Mouse (Mus musculus) liver, embryonic 12.5 days (tissue): ENCODE measurements around the gene Snx30. TPM values are rescaled to one million over a fixed set of nuclear protein-coding genes. Genes with fewer than 3 reads are reported as not detected.
"Not testable (repeated sequence)": the region's sequence is repeated elsewhere in the genome, so short reads cannot be mapped to it uniquely, and the experiment has no call there.

Experiments
- ATAC-seq: fragments of 200-750 bp; cut with Nextera tagmentation; 2 replicates; pipeline ENCODE4 v1.8.0; 2017; ENCODE audit warnings: moderate number of reproducible peaks, mild to moderate bottlenecking, moderate library complexity
- H3K27ac ChIP-seq: fragments of 300-500 bp; sonication (generic); 2 replicates; pipeline ENCODE4 v1.5.1; 2016; ENCODE audit warnings: mild to moderate bottlenecking
- H3K27me3 ChIP-seq: fragments of 300-500 bp; sonication (generic); replicated peaks from 2 replicates; pipeline ENCODE4 v1.6.1; 2016; ENCODE audit warnings: mild to moderate bottlenecking, moderate library complexity
- H3K36me3 ChIP-seq: fragments of 300-500 bp; sonication (generic); 2 replicates; pipeline ENCODE4 v1.6.1; 2016; ENCODE audit warnings: mild to moderate bottlenecking, moderate library complexity
- H3K4me1 ChIP-seq: fragments of 300-500 bp; sonication (generic); 2 replicates; pipeline ENCODE4 v1.6.1; 2016
- H3K4me2 ChIP-seq: fragments of 300-500 bp; sonication (generic); 2 replicates; pipeline ENCODE4 v1.6.1; 2016; ENCODE audit warnings: mild to moderate bottlenecking, moderate library complexity
- H3K4me3 ChIP-seq: fragments of 300-500 bp; sonication (generic); 2 replicates; pipeline ENCODE4 v1.5.1; 2016; ENCODE audit warnings: mild to moderate bottlenecking, moderate library complexity
- H3K9ac ChIP-seq: fragments of 300-500 bp; sonication (generic); 2 replicates; pipeline ENCODE4 v1.6.1; 2016; ENCODE audit warnings: mild to moderate bottlenecking, moderate library complexity
- H3K9me3 ChIP-seq: fragments of 300-500 bp; sonication (generic); replicated peaks from 2 replicates; pipeline ENCODE4 v1.6.1; 2016; ENCODE audit warnings: mild to moderate bottlenecking, moderate library complexity
- WGBS: fragments of 180-500 bp; shearing (Covaris S2); methylation state at CpG from one replicate; pipeline ENCODE4 v1.1.7; 2016; ENCODE audit not compliant: insufficient replicate concordance; 5-methylcytosine and 5-hydroxymethylcytosine counted together
- polyA plus RNA-seq: library from polyadenylated mRNA; unstranded; fragments of >200 nt; fragmentation: Nextera tagmentation; extraction: Ambion mirVana; gene quantifications from 2 replicates; pipeline ENCODE4 v1.2.1, GENCODE M21; 2016

Snx30 gene
- polyA plus RNA-seq, 1 experiment from 2014 or later, result 7.5 TPM

DNA sequence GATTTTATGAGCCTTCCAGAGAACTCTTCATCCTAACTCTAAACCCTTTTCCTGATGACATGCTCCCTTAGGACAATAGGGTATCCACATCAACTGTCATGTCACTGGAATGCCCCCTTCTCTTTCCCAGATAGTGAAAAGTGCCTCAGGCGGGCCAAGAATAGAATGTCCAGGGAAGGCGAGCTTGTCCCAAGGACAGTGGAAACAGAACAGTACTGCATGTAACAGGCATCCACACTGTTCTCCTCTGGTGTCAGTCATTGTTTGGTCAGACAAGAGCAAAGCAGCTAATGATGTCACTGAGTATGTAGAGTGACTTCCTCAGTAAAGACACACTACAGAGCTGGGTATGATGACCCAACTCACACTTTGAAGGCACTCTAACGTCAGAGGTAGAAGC lies 27.8 kb upstream of the Snx30 start:
- no peak overlapping the region for H3K4me2 ChIP-seq
- H3K27ac ChIP-seq, result no peak overlapping the region
- H3K27me3 ChIP-seq, result no peaks in the 10 kb centered on the region
- no peak overlapping the region for H3K4me3 ChIP-seq
- ATAC-seq, result no peak
- H3K36me3 ChIP-seq, result peaks cover 51% of the 10 kb centered on the region
- H3K9me3 ChIP-seq, result no peaks in the 10 kb centered on the region
- no peak overlapping the region for H3K9ac ChIP-seq
- WGBS, result 54% methylated on average over 3 of the region's 3 CpGs
- peaks cover 39% of the 10 kb centered on the region for H3K4me1 ChIP-seq

DNA sequence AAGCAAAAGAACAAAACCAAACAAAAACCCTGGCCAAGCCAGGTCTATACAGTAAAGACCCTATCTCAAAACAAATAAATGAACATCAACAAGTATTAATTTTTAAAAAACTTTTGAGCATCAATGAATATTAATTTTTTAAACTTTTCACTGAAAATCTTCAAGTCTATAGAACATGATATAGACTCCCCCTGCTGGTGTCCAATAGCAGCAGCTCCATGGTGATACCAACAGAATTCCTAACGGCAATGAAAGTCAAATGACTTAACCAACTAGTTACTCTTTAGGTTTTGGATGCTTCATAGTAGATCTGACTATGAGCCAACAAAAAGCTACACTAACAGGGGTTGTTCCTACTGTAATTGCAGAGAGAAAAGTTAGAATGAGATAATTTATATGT lies 25.1 kb upstream of the Snx30 start:
- no peak overlapping the region for H3K27ac ChIP-seq
- H3K36me3 ChIP-seq, result peaks cover 27% of the 10 kb centered on the region
- no peaks in the 10 kb centered on the region for H3K27me3 ChIP-seq
- no peak overlapping the region for H3K4me3 ChIP-seq
- H3K9me3 ChIP-seq, result no peaks in the 10 kb centered on the region
- H3K4me1 ChIP-seq, result peaks cover 40% of the 10 kb centered on the region
- no peak overlapping the region for H3K4me2 ChIP-seq
- 50% methylated on average over 1 of the region's 1 CpGs for WGBS
- no peak overlapping the region for H3K9ac ChIP-seq
- no peak for ATAC-seq

- no peaks in the 10 kb centered on the region for H3K27me3 ChIP-seq
- peak overlapping the region; percentile 76 for H3K27ac ChIP-seq
- H3K4me3 ChIP-seq, result peak overlapping the region; percentile 84
- under 1% methylated on average over 47 of the region's 47 CpGs for WGBS
- peaks cover 11% of the 10 kb centered on the region; the same call in 1 of the 2 replicates for H3K36me3 ChIP-seq
- peak overlapping the region; percentile 88 for H3K9ac ChIP-seq
- peak overlapping the region; percentile 94 for H3K4me2 ChIP-seq
- H3K9me3 ChIP-seq, result no peaks in the 10 kb centered on the region
- peak; percentile 48 for ATAC-seq
- H3K4me1 ChIP-seq, result peaks cover 30% of the 10 kb centered on the region
These were observed 22.6 kb upstream of the Snx30 start for GRCm38 (mm10) chr4:59782853-59783684.

GRCm38 (mm10) chr4:59783685-59784279 lies 21.9 kb upstream of the Snx30 start:
- H3K9me3 ChIP-seq, result no peaks in the 10 kb centered on the region
- H3K4me3 ChIP-seq, result peak overlapping the region; percentile 84
- peaks cover 6% of the 10 kb centered on the region; the same call in 1 of the 2 replicates for H3K36me3 ChIP-seq
- 1% methylated on average over 36 of the region's 36 CpGs for WGBS
- peak overlapping the region; percentile 76 for H3K27ac ChIP-seq
- peaks cover 30% of the 10 kb centered on the region for H3K4me1 ChIP-seq
- H3K27me3 ChIP-seq, result no peaks in the 10 kb centered on the region
- peak; percentile 96 for ATAC-seq
- H3K9ac ChIP-seq, result peak overlapping the region; percentile 88
- H3K4me2 ChIP-seq, result peak overlapping the region; percentile 94

DNA sequence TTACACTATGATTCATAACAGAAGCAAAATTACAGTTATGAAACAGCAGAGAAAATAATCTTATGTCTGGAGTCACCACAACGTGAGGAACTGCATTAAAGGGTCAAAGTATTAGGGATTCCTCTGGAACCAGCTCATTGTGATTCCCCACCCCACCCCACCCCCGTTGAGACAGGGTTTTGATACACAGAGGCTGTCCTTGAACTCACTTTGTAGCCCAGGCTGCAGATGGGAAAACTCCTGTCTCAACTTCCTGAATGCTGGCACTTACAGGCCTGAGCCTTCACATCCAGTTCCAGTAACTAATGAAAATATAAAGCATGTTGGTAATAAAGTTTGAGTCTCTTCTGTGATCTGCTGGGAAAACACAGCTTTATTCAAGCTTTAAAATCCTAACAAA lies 20.2 kb upstream of the Snx30 start:
- no peak overlapping the region for H3K4me2 ChIP-seq
- no peak overlapping the region for H3K4me3 ChIP-seq
- H3K27ac ChIP-seq, result no peak overlapping the region
- no peak for ATAC-seq
- H3K27me3 ChIP-seq, result no peaks in the 10 kb centered on the region
- H3K4me1 ChIP-seq, result peaks cover 16% of the 10 kb centered on the region
- no peak overlapping the region for H3K9ac ChIP-seq
- H3K9me3 ChIP-seq, result no peaks in the 10 kb centered on the region
- WGBS, result 43% methylated on average over 2 of the region's 2 CpGs
- no peaks in the 10 kb centered on the region for H3K36me3 ChIP-seq

GRCm38 (mm10) chr4:59786661-59787060 lies 19.0 kb upstream of the Snx30 start:
- no peak overlapping the region for H3K4me3 ChIP-seq
- H3K4me1 ChIP-seq, result peaks cover 11% of the 10 kb centered on the region
- H3K27ac ChIP-seq, result no peak overlapping the region
- H3K27me3 ChIP-seq, result peaks cover 2% of the 10 kb centered on the region
- no peak overlapping the region for H3K9ac ChIP-seq
- no peak for ATAC-seq
- H3K9me3 ChIP-seq, result no peaks in the 10 kb centered on the region
- no peaks in the 10 kb centered on the region for H3K36me3 ChIP-seq
- WGBS, result 3% methylated on average over 7 of the region's 7 CpGs
- no peak overlapping the region for H3K4me2 ChIP-seq

DNA sequence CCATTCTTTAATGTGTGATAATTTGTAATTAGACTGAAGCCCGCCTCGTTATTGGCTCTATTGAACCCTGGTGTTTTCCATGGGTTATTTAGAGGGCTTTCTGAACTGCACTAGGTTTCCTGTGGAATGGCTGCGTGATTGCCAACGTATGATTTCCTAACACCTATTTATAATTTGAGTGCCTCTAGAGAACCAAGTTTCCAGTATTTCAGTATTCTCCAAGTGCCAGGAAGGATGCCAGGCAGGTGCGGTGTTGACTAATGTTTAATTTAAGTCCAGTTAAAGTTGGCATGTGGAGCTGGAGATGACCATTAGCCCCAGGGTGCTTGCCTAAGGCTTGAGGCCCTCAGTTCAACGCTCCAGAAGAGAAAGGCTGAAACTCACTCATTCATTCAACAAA lies 18.5 kb upstream of the Snx30 start:
- Histone ChIP-seq H3K9ac (no peak overlapping the region), H3K36me3 (no peaks in the 10 kb centered on the region), H3K4me2 (no peak overlapping the region), H3K4me1 (peaks cover 7% of the 10 kb centered on the region), H3K9me3 (no peaks in the 10 kb centered on the region), H3K27me3 (peaks cover 6% of the 10 kb centered on the region), H3K4me3 (no peak overlapping the region), H3K27ac (no peak overlapping the region)
- ATAC-seq, result no peak
- WGBS, result 60% methylated on average over 6 of the region's 6 CpGs

- Histone ChIP-seq H3K9me3 (no peaks in the 10 kb centered on the region), H3K36me3 (no peaks in the 10 kb centered on the region), H3K4me2 (no peak overlapping the region), H3K4me3 (no peak overlapping the region), H3K27me3 (peaks cover 6% of the 10 kb centered on the region), H3K9ac (no peak overlapping the region), H3K4me1 (no peaks in the 10 kb centered on the region; the same call in 1 of the 2 replicates), H3K27ac (no peak overlapping the region)
- ATAC-seq, result no peak
These were observed 16.6 kb upstream of the Snx30 start for GRCm38 (mm10) chr4:59789015-59789414.

- H3K36me3 ChIP-seq, H3K4me3 ChIP-seq, H3K4me1 ChIP-seq, H3K9me3 ChIP-seq, ATAC-seq, H3K4me2 ChIP-seq, H3K27ac ChIP-seq, H3K9ac ChIP-seq, H3K27me3 ChIP-seq: not testable (repeated sequence)
- 87% methylated on average over 2 of the region's 2 CpGs for WGBS
These were observed 12.0 kb upstream of the Snx30 start for GRCm38 (mm10) chr4:59793626-59794025.

- WGBS, result 71% methylated on average over 2 of the region's 2 CpGs
- H3K27me3 ChIP-seq, result peaks cover 6% of the 10 kb centered on the region
- no peak overlapping the region for H3K4me2 ChIP-seq
These were observed 11.5 kb upstream of the Snx30 start for GRCm38 (mm10) chr4:59794116-59794515.

DNA sequence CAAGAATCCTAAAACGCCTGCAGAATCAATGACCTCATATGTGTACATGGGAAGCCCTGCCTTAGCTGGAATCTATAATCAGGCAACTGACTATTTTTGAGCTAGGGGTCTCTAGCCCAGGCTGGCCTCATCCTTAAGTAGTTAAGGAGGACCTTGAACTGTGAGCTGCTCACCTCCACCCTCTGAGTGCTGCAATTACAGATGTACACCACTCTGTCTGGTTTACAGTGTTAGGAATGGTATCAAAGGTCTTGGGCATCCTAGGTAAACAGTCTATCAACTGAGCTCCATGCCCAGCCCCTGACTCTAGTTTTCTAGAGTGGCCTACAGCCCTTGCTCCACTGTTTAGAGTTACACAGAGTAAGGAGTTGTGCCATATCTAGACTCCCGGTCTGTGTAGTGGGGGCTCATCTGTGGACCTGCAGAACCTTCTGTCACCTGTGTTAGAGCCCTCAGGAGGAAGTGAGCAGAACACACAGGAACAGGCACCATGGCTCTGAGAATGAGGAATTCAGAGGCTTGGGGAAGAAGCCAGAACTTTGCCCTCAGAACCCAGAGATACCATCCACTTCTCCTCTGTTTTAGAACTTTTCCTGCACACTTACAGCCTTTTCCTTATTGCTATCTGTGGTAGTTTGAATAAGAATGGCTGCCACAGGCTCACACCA lies 9.7 kb upstream of the Snx30 start:
- Histone ChIP-seq H3K9ac (no peak overlapping the region), H3K4me1 (no peaks in the 10 kb centered on the region), H3K9me3 (no peaks in the 10 kb centered on the region), H3K27ac (no peak overlapping the region), H3K4me2 (no peak overlapping the region), H3K27me3 (peaks cover 6% of the 10 kb centered on the region), H3K4me3 (no peak overlapping the region), H3K36me3 (no peaks in the 10 kb centered on the region)
- WGBS, result 62% methylated on average over 2 of the region's 2 CpGs
- no peak for ATAC-seq

More at GRCm38 (mm10) chr4:59794116-59794515, 11.5 kb upstream of the Snx30 start:
- no peak for ATAC-seq
- no peak overlapping the region for H3K9ac ChIP-seq
- no peaks in the 10 kb centered on the region for H3K4me1 ChIP-seq
- H3K27ac ChIP-seq, result no peak overlapping the region
- H3K36me3 ChIP-seq, result no peaks in the 10 kb centered on the region
- H3K4me3 ChIP-seq, result no peak overlapping the region
- H3K9me3 ChIP-seq, result no peaks in the 10 kb centered on the region

DNA sequence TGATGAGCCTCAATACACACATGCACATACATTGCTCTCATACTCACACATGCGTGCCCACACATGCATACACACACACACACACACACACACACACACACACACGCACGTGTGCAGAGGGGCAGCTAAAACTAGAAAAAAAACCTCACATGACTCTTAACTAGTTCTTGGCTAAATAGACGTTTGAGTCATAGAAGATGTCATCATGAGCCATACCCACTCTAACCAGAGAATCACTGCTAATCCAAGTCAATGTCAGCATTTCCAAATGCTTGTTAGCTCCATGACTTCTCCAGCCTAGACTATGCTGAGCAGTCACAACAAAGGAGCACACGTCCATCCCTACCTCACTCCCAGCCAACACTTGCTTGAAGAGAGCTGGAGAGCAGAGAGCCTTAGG lies 5.5 kb upstream of the Snx30 start:
- no peaks in the 10 kb centered on the region for H3K27me3 ChIP-seq
- no peak for ATAC-seq
- no peaks in the 10 kb centered on the region for H3K36me3 ChIP-seq

More for the DNA sequence above, 5.5 kb upstream of the Snx30 start:
- Histone ChIP-seq H3K27ac (no peak overlapping the region), H3K4me3 (no peak overlapping the region), H3K9ac (no peak overlapping the region), H3K4me1 (peaks cover 36% of the 10 kb centered on the region), H3K4me2 (no peak overlapping the region), H3K9me3 (no peaks in the 10 kb centered on the region)
- 72% methylated on average over 5 of the region's 5 CpGs for WGBS
